Mouse (Mus musculus) embryonic facial prominence, embryonic 14.5 days (tissue): Measurements from ENCODE around the gene Triobp. TPM values are rescaled to one million over a fixed set of nuclear protein-coding genes. Genes with fewer than 3 reads are reported as not detected.

Experiments
- ATAC-seq: fragments of 200-750 bp; cut with Nextera tagmentation; 2 replicates; pipeline ENCODE4 v1.8.0; 2017; ENCODE audit warnings: low read depth, moderate number of reproducible peaks, moderate TSS enrichment
- DNase-seq: peaks from one replicate; pipeline ENCODE4 v3.0.0-alpha.2; 2015; ENCODE audit warnings: low spot score
- H3K27ac ChIP-seq: fragments of 300-500 bp; sonication (generic); replicated peaks from 2 replicates; pipeline ENCODE4 v1.5.1; 2014; ENCODE audit warnings: low read depth, mild to moderate bottlenecking, low read length, moderate library complexity
- H3K27me3 ChIP-seq: fragments of 300-500 bp; sonication (generic); replicated peaks from 2 replicates; pipeline ENCODE4 v1.6.1; 2014; ENCODE audit warnings: low read length; ENCODE audit not compliant: control insufficient read depth, insufficient read depth
- H3K36me3 ChIP-seq: fragments of 300-500 bp; sonication (generic); 2 replicates; pipeline ENCODE4 v1.6.1; 2014; ENCODE audit warnings: low read length, mixed read lengths; ENCODE audit not compliant: control insufficient read depth, insufficient read depth
- H3K4me1 ChIP-seq: fragments of 300-500 bp; sonication (generic); 2 replicates; pipeline ENCODE4 v1.6.1; 2014; ENCODE audit warnings: antibody characterized with exemption, low read length; ENCODE audit not compliant: control insufficient read depth, insufficient read depth
- H3K4me2 ChIP-seq: fragments of 300-500 bp; sonication (generic); 2 replicates; pipeline ENCODE4 v1.6.1; 2014; ENCODE audit warnings: low read depth, mild to moderate bottlenecking, low read length, moderate library complexity, mixed read lengths
- H3K4me3 ChIP-seq: fragments of 300-500 bp; sonication (generic); 2 replicates; pipeline ENCODE4 v1.5.1; 2014; ENCODE audit warnings: low read depth, mild to moderate bottlenecking, low read length
- H3K9ac ChIP-seq: fragments of 300-500 bp; sonication (generic); 2 replicates; pipeline ENCODE4 v1.6.1; 2014; ENCODE audit warnings: low read depth, mild to moderate bottlenecking, low read length, moderate library complexity, mixed read lengths
- H3K9me3 ChIP-seq: fragments of 300-500 bp; sonication (generic); 2 replicates; pipeline ENCODE4 v1.6.1; 2016; ENCODE audit warnings: low read length; ENCODE audit not compliant: control insufficient read depth
- WGBS: fragments of 180-500 bp; shearing (Covaris S2); extraction: QIAGEN DNeasy Blood & Tissue Kit; methylation state at CpG from one replicate; pipeline ENCODE4 v1.1.7; 2014; 5-methylcytosine and 5-hydroxymethylcytosine counted together
- polyA plus RNA-seq: library from polyadenylated mRNA; unstranded; fragments of >200 nt; fragmentation: Nextera tagmentation; extraction: Ambion mirVana; gene quantifications from 2 replicates; pipeline ENCODE4 v1.2.1, GENCODE M21; 2014

Gene Triobp
- polyA plus RNA-seq, 1 experiment from 2014 or later: 46.2 TPM

- peak overlapping the region; percentile 89 for H3K9ac ChIP-seq
- peaks cover 48% of the 10 kb centered on the region for H3K4me1 ChIP-seq
- no peaks in the 10 kb centered on the region for H3K27me3 ChIP-seq
- H3K4me3 ChIP-seq: peak overlapping the region; percentile 92
- under 1% methylated on average over 21 of the region's 21 CpGs for WGBS
- H3K4me2 ChIP-seq: peak overlapping the region; percentile 91
- H3K27ac ChIP-seq: peak overlapping the region; percentile 89
- DNase-seq (peak; percentile 89), ATAC-seq (peak; percentile 48)
- H3K9me3 ChIP-seq: no peaks in the 10 kb centered on the region
- H3K36me3 ChIP-seq: peaks cover 5% of the 10 kb centered on the region
Observed at GRCm38 (mm10) chr15:78983436-78984285, 36.1 kb downstream of the Triobp start.

GRCm38 (mm10) chr15:78984286-78984778 lies 36.8 kb downstream of the Triobp start:
- Histone ChIP-seq H3K4me2 (peak overlapping the region; percentile 91), H3K9me3 (no peaks in the 10 kb centered on the region), H3K36me3 (peaks cover 10% of the 10 kb centered on the region), H3K4me1 (peaks cover 42% of the 10 kb centered on the region), H3K9ac (peak overlapping the region; percentile 89), H3K27ac (peak overlapping the region; percentile 89), H3K27me3 (no peaks in the 10 kb centered on the region), H3K4me3 (peak overlapping the region; percentile 92)
- ATAC-seq: no peak
- WGBS: 30% methylated on average over 5 of the region's 5 CpGs
- DNase-seq: no peak

- H3K27me3 ChIP-seq: no peaks in the 10 kb centered on the region
- 58% methylated on average over 10 of the region's 11 CpGs for WGBS
- no peak overlapping the region for H3K9ac ChIP-seq
- DNase-seq (peak; percentile 41), ATAC-seq (peak; percentile 27; the same call in 1 of the 2 replicates)
- no peak overlapping the region for H3K4me2 ChIP-seq
- no peak overlapping the region for H3K4me3 ChIP-seq
- H3K36me3 ChIP-seq: peaks cover 33% of the 10 kb centered on the region
- peaks cover 40% of the 10 kb centered on the region for H3K4me1 ChIP-seq
- no peak overlapping the region for H3K27ac ChIP-seq
- no peaks in the 10 kb centered on the region for H3K9me3 ChIP-seq
Observed at GRCm38 (mm10) chr15:78986536-78987220, 39.2 kb downstream of the Triobp start.

GRCm38 (mm10) chr15:78988499-78988971 lies 41.0 kb downstream of the Triobp start:
- no peak overlapping the region for H3K4me3 ChIP-seq
- H3K4me2 ChIP-seq: peak overlapping the region; percentile 10; the same call in 1 of the 2 replicates
- peak overlapping the region; percentile 16; the same call in 1 of the 2 replicates for H3K9ac ChIP-seq
- H3K27ac ChIP-seq: peak overlapping the region; percentile 33; the same call in 1 of the 2 replicates
- WGBS: 53% methylated on average over 14 of the region's 14 CpGs
- H3K27me3 ChIP-seq: no peaks in the 10 kb centered on the region
- DNase-seq (peak; percentile 75), ATAC-seq (peak; percentile 31; the same call in 1 of the 2 replicates)
- no peaks in the 10 kb centered on the region for H3K9me3 ChIP-seq
- peaks cover 52% of the 10 kb centered on the region for H3K36me3 ChIP-seq
- peaks cover 34% of the 10 kb centered on the region for H3K4me1 ChIP-seq

GRCm38 (mm10) chr15:78989152-78990092 lies 41.9 kb downstream of the Triobp start:
- 83% methylated on average over 14 of the region's 14 CpGs for WGBS
- peaks cover 61% of the 10 kb centered on the region for H3K36me3 ChIP-seq
- no peaks in the 10 kb centered on the region for H3K27me3 ChIP-seq
- H3K4me1 ChIP-seq: peaks cover 25% of the 10 kb centered on the region
- no peak overlapping the region for H3K4me3 ChIP-seq
- DNase-seq: no peak
- H3K9me3 ChIP-seq: no peaks in the 10 kb centered on the region
- H3K27ac ChIP-seq: peak overlapping the region; percentile 33; the same call in 1 of the 2 replicates
- no peak for ATAC-seq
- no peak overlapping the region for H3K9ac ChIP-seq
- no peak overlapping the region for H3K4me2 ChIP-seq

- Histone ChIP-seq H3K4me3 (no peak overlapping the region), H3K27ac (no peak overlapping the region), H3K4me2 (no peak overlapping the region), H3K9me3 (no peaks in the 10 kb centered on the region), H3K9ac (no peak overlapping the region), H3K27me3 (no peaks in the 10 kb centered on the region), H3K4me1 (peaks cover 19% of the 10 kb centered on the region), H3K36me3 (peaks cover 67% of the 10 kb centered on the region)
- WGBS: 96% methylated on average over 9 of the region's 9 CpGs
- ATAC-seq (no peak), DNase-seq (no peak)
Observed at GRCm38 (mm10) chr15:78990093-78990463, 42.6 kb downstream of the Triobp start.

- H3K9me3 ChIP-seq: no peaks in the 10 kb centered on the region
- H3K4me3 ChIP-seq: no peak overlapping the region
- no peak overlapping the region for H3K27ac ChIP-seq
- peaks cover 16% of the 10 kb centered on the region for H3K4me1 ChIP-seq
- no peak for DNase-seq
- H3K36me3 ChIP-seq: peaks cover 77% of the 10 kb centered on the region
- no peak overlapping the region for H3K9ac ChIP-seq
- no peak for ATAC-seq
- no peaks in the 10 kb centered on the region for H3K27me3 ChIP-seq
- no peak overlapping the region for H3K4me2 ChIP-seq
- 96% methylated on average over 25 of the region's 25 CpGs for WGBS
Observed at GRCm38 (mm10) chr15:78990970-78991525, 43.5 kb downstream of the Triobp start.
